Mouse (Mus musculus): Measurements from ENCODE around the gene Nfxl1.

Gene Nfxl1

DNA sequence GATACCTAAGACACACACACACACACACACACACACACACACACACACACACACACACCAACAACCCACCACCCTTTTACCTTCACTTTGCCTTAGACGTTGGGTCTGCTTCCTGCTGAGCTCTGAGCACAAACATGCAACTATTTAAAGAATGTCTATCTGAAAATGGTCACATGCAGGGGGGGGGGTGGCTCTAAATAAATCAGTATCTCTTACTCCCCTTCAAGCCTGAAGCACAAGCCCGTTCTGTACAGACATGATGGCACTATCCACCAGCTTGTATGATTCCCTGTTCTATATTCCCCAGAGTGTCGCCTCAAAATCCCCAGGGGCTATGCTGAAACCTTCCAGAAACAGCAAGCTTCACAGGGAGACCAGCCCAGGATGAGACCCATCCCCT lies 57.7 kb downstream of the Nfxl1 start:
- 65% methylated on average over 3 of the region's 3 CpGs for WGBS

DNA sequence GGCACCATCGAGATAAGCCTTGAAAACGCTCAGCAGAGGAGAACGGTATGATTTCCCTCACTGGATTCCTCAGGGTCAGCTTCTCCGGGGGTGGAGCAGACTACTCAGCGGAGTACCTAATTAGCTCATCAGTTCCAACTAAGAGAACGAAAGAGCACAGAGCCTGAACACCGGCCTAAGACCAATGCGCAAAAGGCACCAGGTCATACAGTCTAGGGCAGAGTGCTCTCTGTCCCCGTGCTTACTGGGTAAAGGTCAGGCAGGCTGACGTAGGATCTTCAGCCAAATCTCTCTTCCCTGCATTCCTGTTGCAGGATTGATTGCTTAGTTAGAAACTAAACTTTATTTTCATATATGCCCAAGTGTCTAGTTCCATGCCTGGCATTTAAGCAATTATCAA lies 61.2 kb downstream of the Nfxl1 start:
- WGBS: 84% methylated on average over 10 of the region's 10 CpGs

GRCm38 (mm10) chr5:72496756-72497155 lies 62.7 kb downstream of the Nfxl1 start:
- WGBS: 53% methylated on average over 4 of the region's 4 CpGs

DNA sequence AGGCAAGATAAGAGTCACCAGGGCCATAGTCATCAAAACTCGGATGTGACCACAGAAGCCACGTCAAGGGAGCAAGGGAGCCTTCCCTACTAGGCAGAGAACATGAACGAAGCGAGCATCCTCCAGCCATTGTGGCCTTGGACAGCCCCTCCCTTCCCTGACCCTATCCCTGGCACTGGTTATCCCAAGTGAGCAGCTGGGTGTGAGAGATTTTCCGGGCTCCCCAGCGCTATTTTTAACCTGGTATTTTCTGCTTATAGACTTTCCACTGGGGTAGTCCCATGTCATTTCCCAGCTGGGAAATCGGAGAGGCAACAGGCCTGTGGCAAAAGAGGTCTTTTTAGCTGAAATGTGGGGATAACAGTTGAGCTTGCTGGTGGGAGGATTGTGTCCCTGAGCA lies 65.6 kb downstream of the Nfxl1 start:
- WGBS: 77% methylated on average over 7 of the region's 7 CpGs

GRCm38 (mm10) chr5:72491232-72491631 lies 68.3 kb downstream of the Nfxl1 start:
- 60% methylated on average over 2 of the region's 2 CpGs for WGBS

GRCm38 (mm10) chr5:72480456-72480855 lies 79.0 kb downstream of the Nfxl1 start:
- WGBS: 66% methylated on average over 7 of the region's 7 CpGs

DNA sequence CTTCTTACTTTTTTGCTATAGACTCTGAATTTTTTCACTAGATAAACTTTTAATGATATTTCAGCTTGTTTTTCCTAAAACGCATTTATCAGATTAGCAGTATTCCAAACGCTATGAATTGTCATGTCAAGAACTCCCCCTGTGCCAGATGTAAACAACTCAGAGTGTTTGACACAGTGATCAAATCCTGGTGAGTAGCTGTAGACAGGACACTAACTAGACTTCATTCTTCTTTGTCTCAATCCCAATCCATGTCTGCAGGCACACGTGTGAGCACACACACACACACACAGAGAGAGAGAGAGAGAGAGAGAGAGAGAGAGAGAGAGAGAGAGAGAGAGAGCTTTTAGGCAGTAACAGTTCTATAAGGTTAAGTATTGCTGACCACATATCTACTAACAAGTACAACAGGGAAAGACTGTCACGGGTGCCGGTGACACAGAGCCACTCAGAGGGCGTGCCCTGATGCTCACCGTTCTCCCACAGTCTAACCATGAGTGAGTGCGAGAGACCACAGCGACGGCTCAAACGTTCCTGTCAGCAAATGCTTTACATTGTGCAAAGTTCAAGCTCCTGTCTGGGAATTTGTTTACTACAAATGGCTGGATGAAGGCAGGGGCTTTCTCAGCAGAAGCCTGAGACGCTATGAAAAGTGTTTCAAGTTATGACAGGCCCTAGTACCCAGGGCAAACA lies 87.0 kb downstream of the Nfxl1 start:
- 80% methylated on average over 12 of the region's 12 CpGs for WGBS

DNA sequence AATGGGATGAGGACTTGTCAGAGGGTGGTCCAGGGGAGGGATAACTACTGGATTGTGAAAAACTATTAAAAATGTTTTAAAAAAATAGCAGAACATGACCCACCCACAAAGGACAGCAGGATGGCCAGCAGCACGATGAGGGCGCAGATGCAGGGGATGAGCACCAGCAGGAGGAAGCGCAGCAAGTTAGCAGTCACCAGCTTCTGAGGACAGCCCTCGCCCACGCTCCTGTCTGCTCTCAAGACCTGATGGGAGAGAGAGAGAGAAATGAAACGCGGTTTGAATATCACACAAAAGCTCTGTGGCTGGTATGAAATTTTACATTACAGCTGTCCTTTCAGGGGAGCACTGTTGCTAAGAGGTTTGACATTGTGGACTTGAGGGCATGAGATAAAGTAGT lies 87.7 kb downstream of the Nfxl1 start:
- WGBS: 55% methylated on average over 7 of the region's 7 CpGs

DNA sequence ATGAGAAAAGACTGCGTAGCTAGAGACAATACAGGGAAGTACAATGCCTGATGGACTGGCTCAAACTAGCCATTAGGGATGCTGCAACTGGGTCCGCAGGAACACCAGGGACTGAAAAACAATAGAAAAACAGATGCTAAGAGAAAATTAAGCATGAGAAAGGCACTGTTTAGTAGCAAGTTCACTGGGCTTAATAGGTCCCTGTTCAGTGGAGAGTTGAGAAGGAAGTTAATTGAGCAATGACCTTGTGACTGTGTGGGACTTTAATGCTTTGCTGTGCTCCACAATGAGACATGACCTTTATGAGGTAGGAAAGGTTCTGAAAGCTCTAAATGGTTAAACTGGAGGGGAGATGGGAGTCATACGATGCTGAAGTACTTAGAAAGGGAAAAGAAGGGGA lies 94.6 kb downstream of the Nfxl1 start:
- 86% methylated on average over 3 of the region's 3 CpGs for WGBS

Measured in cerebral cortex, adult 2 months (tissue).